Mouse (Mus musculus) heart, postnatal 0 days (tissue): Measurements from ENCODE around the gene Bglap.

Experiments
- CTCF ChIP-seq: IDR thresholded peaks from 2 replicates; pipeline ENCODE4 v1.5.1; 2016; ENCODE audit warnings: antibody characterized with exemption, control low read depth, low read depth
- EP300 ChIP-seq: IDR thresholded peaks from 2 replicates; pipeline ENCODE4 v1.6.1; 2016; ENCODE audit warnings: antibody characterized with exemption, low read depth

GRCm38 (mm10) chr3:88338316-88338715 lies 45.9 kb downstream of the Bglap start:
- no peak for TF ChIP-seq EP300
- no peak for TF ChIP-seq CTCF
